Mouse (Mus musculus) hindbrain, embryonic 14.5 days (tissue): ENCODE measurements at regions not wholly inside any gene's neighbourhood (a gene's known extent, or its start where the extent isn't known, plus 50 kb on each side); places are given as distances from the start of the nearest gene placed in this dataset.
"Not testable (repeated sequence)": the region's sequence is repeated elsewhere in the genome, so short reads cannot be mapped to it uniquely, and the experiment has no call there.

ENCODE experiments used
- ATAC-seq: fragments of 200-750 bp; cut with Nextera tagmentation; 2 replicates; pipeline ENCODE4 v1.8.0; 2017; ENCODE audit warnings: moderate number of reproducible peaks, mild to moderate bottlenecking, moderate TSS enrichment, moderate library complexity; ENCODE audit not compliant: low FRiP score
- DNase-seq: peaks from one replicate; pipeline ENCODE4 v3.0.0-alpha.2; 2015; ENCODE audit warnings: low spot score
- H3K27ac ChIP-seq: fragments of 300-500 bp; sonication (generic); 2 replicates; pipeline ENCODE4 v1.5.1; 2014; ENCODE audit warnings: mild to moderate bottlenecking, moderate library complexity
- H3K27me3 ChIP-seq: fragments of 300-500 bp; sonication (generic); 2 replicates; pipeline ENCODE4 v1.6.1; 2014; ENCODE audit warnings: mild to moderate bottlenecking, low read length, mixed read lengths; ENCODE audit not compliant: control insufficient read depth, insufficient read depth
- H3K36me3 ChIP-seq: fragments of 300-500 bp; sonication (generic); replicated peaks from 2 replicates; pipeline ENCODE4 v1.6.1; 2014; ENCODE audit not compliant: control insufficient read depth, insufficient read depth
- H3K4me1 ChIP-seq: fragments of 300-500 bp; sonication (generic); replicated peaks from 2 replicates; pipeline ENCODE4 v1.6.1; 2014; ENCODE audit warnings: antibody characterized with exemption, low read length, mixed read lengths; ENCODE audit not compliant: control insufficient read depth, insufficient read depth
- H3K4me2 ChIP-seq: fragments of 300-500 bp; sonication (generic); replicated peaks from 2 replicates; pipeline ENCODE4 v1.6.1; 2014; ENCODE audit warnings: mild to moderate bottlenecking, moderate library complexity
- H3K4me3 ChIP-seq: fragments of 300-500 bp; sonication (generic); replicated peaks from 2 replicates; pipeline ENCODE4 v1.5.1; 2014; ENCODE audit warnings: mild to moderate bottlenecking, low read length
- H3K9ac ChIP-seq: fragments of 300-500 bp; sonication (generic); 2 replicates; pipeline ENCODE4 v1.6.1; 2014
- H3K9me3 ChIP-seq: fragments of 300-500 bp; sonication (generic); 2 replicates; pipeline ENCODE4 v1.6.1; 2016; ENCODE audit warnings: low read length; ENCODE audit not compliant: control insufficient read depth
- WGBS: fragments of 180-500 bp; shearing (Covaris S2); extraction: QIAGEN DNeasy Blood & Tissue Kit; methylation state at CpG from one replicate; pipeline ENCODE4 v1.1.7; 2014; 5-methylcytosine and 5-hydroxymethylcytosine counted together

DNA sequence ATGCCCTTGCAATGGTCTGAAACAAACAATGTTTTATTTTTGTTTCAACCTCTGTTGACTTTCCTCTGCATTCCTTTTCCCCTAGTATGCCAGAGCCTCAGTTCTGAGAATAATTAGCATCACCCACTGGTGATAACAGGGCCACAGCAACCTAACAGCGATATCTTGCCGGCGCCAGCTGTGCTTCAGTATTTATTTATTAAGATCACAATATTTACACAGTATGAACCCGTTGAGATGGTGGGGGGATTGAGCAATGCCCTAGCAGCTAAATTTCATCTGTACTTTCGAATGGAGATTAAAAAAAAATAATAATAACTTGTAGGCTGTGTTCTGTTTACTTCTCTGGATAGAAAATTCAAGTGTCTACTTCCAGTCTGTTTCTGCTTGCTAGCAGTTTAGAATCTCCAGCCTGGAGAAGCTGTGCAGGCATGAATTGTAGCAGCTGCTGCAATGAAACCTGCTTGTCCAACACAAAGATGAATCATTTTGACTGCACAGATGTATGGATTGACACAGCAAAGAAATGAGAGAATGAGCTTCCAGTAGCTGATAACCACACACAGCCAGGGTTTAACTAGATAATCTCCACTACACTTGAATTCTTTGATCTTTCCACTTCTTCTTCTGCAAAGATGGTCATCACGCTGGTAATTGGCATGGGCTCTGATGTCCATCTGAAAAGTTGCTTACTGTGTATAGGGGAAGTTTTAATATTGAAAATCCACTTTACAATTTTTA lies 1042.1 kb upstream of the Gje1 start:
- H3K9me3 ChIP-seq, result no peaks in the 10 kb centered on the region
- H3K9ac ChIP-seq, result no peak overlapping the region
- H3K27me3 ChIP-seq, result no peaks in the 10 kb centered on the region
- H3K4me1 ChIP-seq, result 0 out of 2 replicates have a peak, but pooled peaks cover 5% of the 10 kb centered on the region
- peak; percentile 48; the same call in 1 of the 2 replicates for ATAC-seq
- H3K4me2 ChIP-seq, result peak overlapping the region; percentile 28; the same call in 1 of the 2 replicates
- peak overlapping the region; percentile 38 for H3K27ac ChIP-seq
- DNase-seq, result no peak
- no peaks in the 10 kb centered on the region for H3K36me3 ChIP-seq
- no peak overlapping the region for H3K4me3 ChIP-seq
- 62% methylated on average over 6 of the region's 6 CpGs for WGBS

DNA sequence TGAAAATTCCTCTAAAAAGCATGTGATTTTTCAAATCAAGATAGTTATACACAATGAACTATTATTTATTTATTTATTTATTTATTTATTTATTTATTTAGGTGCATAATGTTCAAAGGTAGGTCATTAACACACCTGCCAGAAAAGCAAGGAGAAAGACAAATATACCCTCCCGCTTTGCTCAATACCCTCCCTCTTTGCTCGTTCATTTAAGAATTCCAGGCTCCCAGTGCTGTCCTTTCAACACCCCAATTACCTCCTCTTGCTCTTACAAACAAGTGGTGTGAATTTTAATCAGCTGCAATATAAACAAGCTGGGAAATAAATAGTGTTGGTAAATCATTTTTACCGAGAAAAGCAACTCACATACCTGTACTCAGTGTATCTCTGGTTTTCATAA lies 1041.6 kb upstream of the Gje1 start:
- H3K4me2 ChIP-seq, result peak overlapping the region; percentile 28; the same call in 1 of the 2 replicates

GRCm38 (mm10) chr10:15757503-15757902 lies 1039.5 kb upstream of the Gje1 start:
- no peak overlapping the region for H3K4me2 ChIP-seq
- WGBS, result 64% methylated on average over 1 of the region's 1 CpGs

More for the DNA sequence above, 1041.6 kb upstream of the Gje1 start:
- Histone ChIP-seq H3K36me3 (no peaks in the 10 kb centered on the region), H3K4me1 (0 out of 2 replicates have a peak, but pooled peaks cover 5% of the 10 kb centered on the region), H3K4me3 (no peak overlapping the region), H3K27ac (peak overlapping the region; percentile 38; the same call in 1 of the 2 replicates), H3K9ac (no peak overlapping the region), H3K9me3 (no peaks in the 10 kb centered on the region), H3K27me3 (no peaks in the 10 kb centered on the region)
- ATAC-seq, result peak; percentile 60; the same call in 1 of the 2 replicates
- 51% methylated on average over 3 of the region's 3 CpGs for WGBS
- DNase-seq, result no peak

DNA sequence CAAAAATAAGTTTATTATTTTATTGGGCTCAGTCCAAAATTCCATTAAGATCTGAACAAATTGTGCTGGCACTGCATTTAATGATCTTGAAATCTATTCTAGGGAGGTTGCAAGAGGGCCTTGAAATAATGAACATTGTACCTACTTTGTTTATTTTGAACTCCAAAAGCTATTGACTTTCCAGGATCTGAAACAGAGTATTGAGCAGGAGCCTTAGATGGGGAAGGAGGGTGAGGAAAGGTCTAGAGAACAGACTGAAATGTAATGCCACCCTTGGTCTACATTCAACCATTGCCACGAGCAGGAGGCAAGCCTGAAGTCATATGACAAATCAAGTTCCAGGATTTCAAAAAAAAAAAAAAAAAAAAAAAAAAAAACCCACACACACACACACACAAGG lies 1028.9 kb upstream of the Gje1 start:
- Histone ChIP-seq H3K4me2 (no peak overlapping the region), H3K27me3 (no peaks in the 10 kb centered on the region), H3K4me3 (no peak overlapping the region), H3K9me3 (no peaks in the 10 kb centered on the region), H3K27ac (no peak overlapping the region), H3K36me3 (no peaks in the 10 kb centered on the region), H3K4me1 (no peaks in the 10 kb centered on the region), H3K9ac (no peak overlapping the region)
- WGBS, result 75% methylated on average over 1 of the region's 1 CpGs
- no peak for DNase-seq
- no peak for ATAC-seq

More at GRCm38 (mm10) chr10:15757503-15757902, 1039.5 kb upstream of the Gje1 start:
- no peak for DNase-seq
- no peak overlapping the region for H3K9ac ChIP-seq
- no peak overlapping the region for H3K27ac ChIP-seq
- no peaks in the 10 kb centered on the region for H3K9me3 ChIP-seq
- ATAC-seq, result no peak
- no peak overlapping the region for H3K4me3 ChIP-seq
- no peaks in the 10 kb centered on the region for H3K27me3 ChIP-seq
- H3K36me3 ChIP-seq, result no peaks in the 10 kb centered on the region
- H3K4me1 ChIP-seq, result 0 out of 2 replicates have a peak, but pooled peaks cover 5% of the 10 kb centered on the region

- Histone ChIP-seq H3K9ac (no peak overlapping the region), H3K27me3 (no peaks in the 10 kb centered on the region), H3K4me2 (no peak overlapping the region), H3K4me1 (no peaks in the 10 kb centered on the region), H3K9me3 (no peaks in the 10 kb centered on the region), H3K27ac (no peak overlapping the region), H3K36me3 (no peaks in the 10 kb centered on the region), H3K4me3 (no peak overlapping the region)
- 80% methylated on average over 3 of the region's 3 CpGs for WGBS
- no peak for DNase-seq
- no peak for ATAC-seq
Observed at GRCm38 (mm10) chr10:15738630-15739029, 1020.6 kb upstream of the Gje1 start.

DNA sequence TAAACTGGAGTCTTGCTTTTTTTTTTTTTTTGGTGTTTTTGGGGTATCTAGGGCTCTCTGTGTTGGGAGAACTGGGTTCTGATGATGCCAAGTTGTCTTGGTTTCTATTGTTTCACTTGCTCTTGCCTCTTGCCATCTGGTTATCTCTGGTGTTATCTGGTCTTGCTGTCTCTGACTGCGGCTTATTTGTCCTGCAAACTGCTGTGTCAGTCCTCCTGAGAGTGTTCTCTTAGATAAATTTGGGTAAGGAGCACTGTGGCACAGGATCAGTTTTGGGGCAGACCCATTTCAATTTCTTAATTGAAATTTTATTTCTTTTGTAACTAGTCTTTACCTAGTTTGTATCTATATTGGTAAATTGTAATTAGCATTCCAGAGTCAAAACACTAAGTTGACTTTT lies 1013.3 kb upstream of the Gje1 start:
- H3K27ac ChIP-seq, result no peak overlapping the region
- no peaks in the 10 kb centered on the region for H3K36me3 ChIP-seq
- no peaks in the 10 kb centered on the region for H3K27me3 ChIP-seq
- ATAC-seq (no peak), DNase-seq (no peak)
- no peak overlapping the region for H3K4me3 ChIP-seq
- no peaks in the 10 kb centered on the region for H3K4me1 ChIP-seq
- no peak overlapping the region for H3K9ac ChIP-seq
- H3K9me3 ChIP-seq, result no peaks in the 10 kb centered on the region
- WGBS, result 90% methylated on average over 1 of the region's 1 CpGs
- H3K4me2 ChIP-seq, result no peak overlapping the region

GRCm38 (mm10) chr10:15697946-15698345 lies 979.9 kb upstream of the Gje1 start:
- H3K4me1 ChIP-seq, result no peaks in the 10 kb centered on the region
- no peaks in the 10 kb centered on the region for H3K9me3 ChIP-seq
- H3K36me3 ChIP-seq, result no peaks in the 10 kb centered on the region
- H3K27me3 ChIP-seq, result no peaks in the 10 kb centered on the region
- H3K4me2 ChIP-seq, result no peak overlapping the region
- H3K9ac ChIP-seq, result no peak overlapping the region
- DNase-seq (no peak), ATAC-seq (no peak)
- WGBS, result 96% methylated on average over 2 of the region's 2 CpGs
- no peak overlapping the region for H3K27ac ChIP-seq
- no peak overlapping the region for H3K4me3 ChIP-seq

DNA sequence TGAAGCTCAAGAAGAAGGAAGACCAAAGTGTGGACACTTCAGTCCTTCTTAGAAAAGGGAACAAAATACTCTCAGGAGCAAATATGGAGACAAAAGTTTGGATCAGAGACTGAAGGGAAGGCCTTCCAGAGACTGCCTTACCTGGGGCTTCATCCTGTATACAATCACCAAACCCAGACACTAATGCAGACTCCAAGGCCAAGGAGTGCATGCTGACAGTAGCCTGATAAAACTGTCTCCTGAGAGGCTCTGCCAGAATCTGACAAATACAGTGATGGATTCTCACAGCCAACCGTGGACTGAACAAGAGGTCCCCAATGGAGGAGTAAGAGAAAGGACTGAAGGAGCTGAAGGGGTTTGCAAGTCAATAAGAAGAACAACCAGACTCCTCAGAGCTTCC lies 979.0 kb upstream of the Gje1 start:
- Histone ChIP-seq H3K27ac (no peak overlapping the region), H3K4me2 (no peak overlapping the region), H3K36me3 (no peaks in the 10 kb centered on the region), H3K4me3 (no peak overlapping the region), H3K9me3 (no peaks in the 10 kb centered on the region), H3K27me3 (no peaks in the 10 kb centered on the region), H3K9ac (no peak overlapping the region), H3K4me1 (no peaks in the 10 kb centered on the region)
- WGBS, result 78% methylated on average over 1 of the region's 1 CpGs
- DNase-seq (no peak), ATAC-seq (no peak)

- not testable (repeated sequence) for H3K36me3 ChIP-seq, H3K27me3 ChIP-seq, DNase-seq, H3K27ac ChIP-seq, H3K4me3 ChIP-seq, ATAC-seq, H3K9ac ChIP-seq, H3K9me3 ChIP-seq, H3K4me2 ChIP-seq, H3K4me1 ChIP-seq
- 94% methylated on average over 1 of the region's 1 CpGs for WGBS
Observed at GRCm38 (mm10) chr10:15671638-15672037, 953.6 kb upstream of the Gje1 start.
